Mouse (Mus musculus) right cerebral cortex, postnatal 14 days (tissue): Measurements from ENCODE around the gene Dgkh.
A peak's percentile ranks its signal among the peaks of the same experiment; 100 is the strongest.

Experiments used
- DNase-seq: peaks from one replicate; pipeline ENCODE4 v3.0.0; 2022

Dgkh gene

DNA sequence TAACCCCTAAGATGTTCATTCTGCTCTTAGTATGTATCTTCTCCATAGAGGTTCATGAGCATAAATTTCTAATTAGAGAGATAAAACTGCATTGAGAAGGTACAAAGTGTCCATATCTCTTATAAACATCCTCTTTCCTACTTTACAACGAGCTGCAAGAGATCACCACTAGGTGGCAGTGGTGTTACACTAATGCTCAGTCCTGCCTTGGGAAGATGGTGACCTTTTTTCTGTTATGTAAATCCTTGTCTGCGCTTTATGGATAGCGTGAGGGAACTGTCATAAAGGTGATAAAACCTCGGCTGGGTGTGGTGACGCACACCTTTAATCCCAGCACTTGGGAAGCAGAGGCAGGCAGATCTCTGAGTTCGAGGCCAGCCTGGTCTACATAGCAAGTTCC is 64.3 kb downstream of the Dgkh start:
- peak; percentile 79 for DNase-seq

DNA sequence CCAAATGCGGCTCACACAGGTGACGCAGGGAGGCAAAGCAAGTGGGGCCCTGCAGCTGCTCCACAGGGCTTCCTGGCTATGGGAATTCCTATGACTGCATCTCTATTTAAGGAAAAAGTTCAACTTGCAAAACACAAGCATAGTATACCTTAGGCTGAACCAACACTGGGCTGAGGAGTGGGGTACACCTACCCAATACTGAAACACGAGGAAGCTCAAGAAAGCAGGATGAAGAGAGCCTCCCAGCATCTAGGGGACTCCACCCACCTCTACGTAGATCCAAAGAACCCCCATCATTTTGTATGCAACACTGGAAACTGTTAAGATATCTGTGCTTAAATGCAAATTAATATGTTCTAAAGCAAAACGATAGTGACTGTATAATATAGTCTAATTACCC is 64.8 kb downstream of the Dgkh start:
- DNase-seq: no peak

DNA sequence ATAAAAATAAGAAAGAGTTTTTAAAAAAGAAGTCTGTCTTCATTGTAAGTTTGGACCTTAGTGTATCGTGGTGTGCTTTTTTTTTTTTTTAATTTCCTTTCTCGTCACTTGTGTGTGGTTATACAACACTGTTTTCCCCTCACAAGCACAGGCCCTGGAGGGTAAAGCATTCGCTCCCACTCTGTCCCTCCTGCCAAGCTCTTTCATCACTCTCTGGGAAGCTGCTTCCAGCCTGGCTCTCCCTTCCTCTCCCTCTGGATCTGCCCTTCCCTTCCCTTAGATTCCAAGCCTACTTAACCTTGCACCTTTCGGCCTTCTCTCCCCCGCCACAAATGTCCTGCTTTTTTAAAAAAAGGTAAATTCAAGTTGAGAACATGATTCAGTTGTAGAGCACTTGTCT is 69.9 kb downstream of the Dgkh start:
- DNase-seq: no peak

DNA sequence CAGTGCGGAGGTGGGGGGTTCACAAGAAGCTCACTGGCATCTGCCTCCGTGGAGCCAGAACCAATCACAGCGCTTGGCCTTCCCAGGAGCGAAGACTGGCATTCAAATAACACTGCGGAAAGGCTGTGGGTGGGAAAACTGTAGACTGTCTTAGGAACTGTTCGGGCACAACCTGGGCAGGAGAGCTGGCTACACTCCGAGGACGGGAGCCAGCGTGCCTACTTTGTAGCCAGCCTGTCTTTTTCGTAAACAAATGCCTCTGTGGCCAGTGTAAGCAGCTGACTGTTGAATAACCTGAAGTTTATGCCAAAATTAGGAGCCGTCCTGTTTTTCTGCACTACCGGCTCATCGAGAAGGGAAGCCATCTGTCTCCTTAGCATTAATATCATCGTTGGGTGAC is 71.1 kb downstream of the Dgkh start:
- no peak for DNase-seq

DNA sequence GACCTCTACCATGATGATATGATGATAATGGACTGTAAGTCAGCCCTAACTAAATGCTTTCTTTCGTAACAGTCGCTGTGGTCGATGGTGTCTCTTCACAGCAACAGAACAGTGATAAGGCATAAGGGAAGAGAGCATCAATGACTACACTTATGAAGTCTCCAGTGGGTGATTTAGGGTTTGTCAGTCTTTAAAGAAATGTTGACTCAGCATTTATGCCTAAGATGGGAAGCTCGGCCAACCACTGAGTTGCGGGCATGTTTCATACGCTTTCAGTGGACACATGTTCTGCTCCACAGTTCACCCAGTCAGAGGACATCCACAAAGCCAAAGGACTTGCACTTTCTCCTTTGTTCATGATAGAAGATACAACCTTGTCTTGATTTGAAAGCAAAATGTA is 73.9 kb downstream of the Dgkh start:
- DNase-seq: no peak

DNA sequence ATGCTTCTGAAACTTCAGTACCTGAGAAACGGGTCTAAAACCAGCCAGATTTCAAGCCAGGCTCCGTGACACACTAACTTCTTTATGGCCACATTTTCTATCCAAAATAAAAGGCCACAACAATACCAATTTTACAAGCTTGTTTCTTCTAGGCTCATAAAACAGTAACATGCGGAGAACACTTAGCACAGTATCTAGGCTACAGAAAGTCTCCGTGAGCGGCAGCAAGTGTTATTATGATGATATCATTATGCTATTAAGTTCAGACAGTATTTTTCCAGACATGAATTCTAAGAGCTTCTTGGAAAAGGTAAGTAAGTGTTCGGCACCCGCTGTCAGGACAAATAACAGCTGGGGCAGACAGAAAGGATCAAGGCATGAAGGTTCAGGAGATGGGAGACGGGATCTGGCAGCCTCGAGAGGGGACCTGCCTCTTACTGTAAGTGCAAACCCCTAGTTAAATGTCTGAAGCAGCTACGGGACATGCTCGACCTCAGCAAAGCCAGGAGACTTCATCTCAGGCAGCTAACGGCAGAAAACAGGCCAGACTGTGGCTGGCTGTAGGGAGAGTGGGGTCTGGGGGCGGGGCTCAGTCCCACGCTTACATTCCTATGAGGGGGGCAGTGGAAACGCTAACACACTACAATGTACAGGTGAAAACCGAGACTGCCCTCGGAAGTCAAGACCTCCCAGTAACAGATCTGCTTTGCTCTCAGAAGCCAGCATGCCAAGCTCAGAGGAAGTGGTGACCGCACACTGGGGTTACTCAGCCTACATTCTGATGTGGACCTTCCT is 75.5 kb downstream of the Dgkh start:
- no peak for DNase-seq

DNA sequence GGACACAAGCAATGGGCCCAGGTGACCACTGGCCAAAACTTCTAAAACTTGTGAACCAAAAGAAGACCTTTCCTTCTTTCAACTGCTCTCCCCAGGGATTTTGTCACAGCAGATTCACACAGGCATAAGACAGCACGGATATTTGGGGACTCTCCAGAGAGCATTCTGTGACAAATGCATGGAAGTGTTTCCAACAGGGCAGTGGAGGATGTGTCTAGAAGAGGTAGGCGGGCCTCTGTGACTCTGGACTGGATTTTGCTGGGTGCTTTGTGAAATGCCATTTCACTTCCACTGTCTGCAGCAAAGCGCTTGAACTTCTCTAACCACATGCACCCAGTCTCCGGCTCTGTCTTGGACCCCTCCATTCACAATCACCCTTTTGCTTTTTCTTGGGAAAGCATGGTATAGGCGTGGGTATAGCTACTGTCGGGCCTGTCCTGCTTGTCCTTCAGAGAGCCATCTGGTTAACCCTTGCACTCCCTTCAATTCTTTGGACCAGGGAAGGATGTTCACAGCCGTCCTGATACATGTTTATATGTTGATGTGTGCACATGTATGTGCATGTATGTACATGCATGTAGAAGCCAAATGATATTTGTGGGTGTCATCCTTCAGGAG is 77.5 kb downstream of the Dgkh start:
- DNase-seq: no peak

DNA sequence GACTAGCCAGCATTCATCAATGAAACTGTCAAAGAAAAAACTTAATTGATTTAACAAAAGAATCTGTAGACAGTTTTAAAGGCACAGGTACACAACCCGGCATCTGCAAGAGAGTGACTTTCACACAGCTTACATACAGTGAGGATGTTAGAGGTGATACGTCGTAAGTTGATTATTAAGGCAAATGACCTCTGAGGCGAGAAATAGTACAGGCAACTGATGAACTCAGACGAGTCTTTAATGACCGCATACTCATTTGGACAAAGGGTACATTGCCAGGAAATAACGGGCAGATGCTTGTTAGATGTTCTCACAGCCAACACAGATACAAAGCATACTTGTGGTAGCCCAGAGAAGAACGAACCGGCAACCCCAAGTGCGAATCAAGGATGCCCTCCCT is 78.4 kb downstream of the Dgkh start:
- DNase-seq: no peak

DNA sequence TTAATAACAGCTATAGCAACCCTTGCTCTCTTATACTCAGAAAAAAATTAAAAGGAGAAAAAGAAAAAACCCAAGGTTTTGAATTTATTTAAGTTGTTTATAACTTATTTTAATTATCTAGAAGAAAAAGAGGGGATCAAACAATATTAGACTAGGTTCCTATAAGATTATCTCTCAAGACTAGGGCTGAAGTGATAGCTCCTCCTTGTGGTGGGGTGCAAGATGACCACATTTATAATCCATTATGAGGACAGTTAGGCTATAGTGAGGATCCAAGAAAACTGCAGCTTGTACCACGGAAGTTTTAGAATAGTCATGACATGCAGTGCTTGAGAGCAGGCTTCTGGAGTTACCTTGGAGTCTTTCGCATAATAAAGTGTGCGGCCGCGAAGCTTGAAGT is 79.2 kb downstream of the Dgkh start:
- DNase-seq: no peak

DNA sequence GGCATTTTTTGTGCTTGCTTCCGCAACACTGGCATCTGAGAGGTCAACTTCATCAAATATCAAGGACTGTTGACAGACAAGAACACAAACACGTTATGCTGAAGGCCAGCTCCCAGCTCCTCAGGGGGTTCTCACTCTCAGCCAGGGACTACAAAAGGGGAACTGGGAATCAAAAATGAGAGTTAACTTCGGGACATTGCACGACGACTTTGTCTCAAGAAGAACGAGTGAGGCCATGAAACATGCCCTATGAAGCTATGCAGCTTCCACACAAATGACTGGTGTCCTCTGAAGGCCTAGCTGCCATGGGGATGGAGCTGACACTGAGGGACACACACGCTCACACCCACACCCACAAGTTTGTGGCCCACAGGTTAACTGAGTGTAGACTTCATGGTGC is 80.9 kb downstream of the Dgkh start:
- no peak for DNase-seq

DNA sequence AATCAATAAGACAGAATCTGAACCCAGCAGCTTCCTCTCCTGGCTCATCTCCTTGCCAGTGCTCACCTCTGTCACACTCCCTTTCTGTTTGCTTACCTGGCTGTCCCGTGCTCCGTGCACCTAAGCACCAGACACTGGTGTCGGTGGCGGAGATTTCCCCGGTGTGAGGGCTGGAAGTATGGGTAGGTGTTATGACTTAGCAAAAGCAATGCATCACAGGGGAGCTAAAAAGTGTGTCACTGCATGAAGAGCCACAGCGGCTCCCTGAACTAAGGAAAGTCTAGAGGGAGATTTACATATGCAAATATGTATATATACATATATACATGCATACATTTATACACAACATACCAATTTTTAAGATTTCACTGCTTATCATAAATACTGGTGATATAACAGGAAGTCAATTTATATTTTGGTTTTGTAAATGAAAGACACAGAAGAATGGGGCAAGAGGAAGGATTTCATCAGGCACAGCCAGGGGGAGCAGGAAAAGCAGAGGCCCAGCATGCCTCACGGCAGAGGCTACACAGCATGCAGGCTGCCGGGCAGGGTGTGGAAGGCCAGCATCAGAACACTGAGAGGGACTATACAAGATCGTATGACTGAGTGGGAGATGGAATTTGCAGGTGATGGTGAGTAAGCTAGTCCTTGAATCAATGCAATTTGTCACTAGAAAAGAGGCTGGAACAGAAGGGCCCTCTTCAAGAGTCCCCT is 82.0 kb downstream of the Dgkh start:
- no peak for DNase-seq

DNA sequence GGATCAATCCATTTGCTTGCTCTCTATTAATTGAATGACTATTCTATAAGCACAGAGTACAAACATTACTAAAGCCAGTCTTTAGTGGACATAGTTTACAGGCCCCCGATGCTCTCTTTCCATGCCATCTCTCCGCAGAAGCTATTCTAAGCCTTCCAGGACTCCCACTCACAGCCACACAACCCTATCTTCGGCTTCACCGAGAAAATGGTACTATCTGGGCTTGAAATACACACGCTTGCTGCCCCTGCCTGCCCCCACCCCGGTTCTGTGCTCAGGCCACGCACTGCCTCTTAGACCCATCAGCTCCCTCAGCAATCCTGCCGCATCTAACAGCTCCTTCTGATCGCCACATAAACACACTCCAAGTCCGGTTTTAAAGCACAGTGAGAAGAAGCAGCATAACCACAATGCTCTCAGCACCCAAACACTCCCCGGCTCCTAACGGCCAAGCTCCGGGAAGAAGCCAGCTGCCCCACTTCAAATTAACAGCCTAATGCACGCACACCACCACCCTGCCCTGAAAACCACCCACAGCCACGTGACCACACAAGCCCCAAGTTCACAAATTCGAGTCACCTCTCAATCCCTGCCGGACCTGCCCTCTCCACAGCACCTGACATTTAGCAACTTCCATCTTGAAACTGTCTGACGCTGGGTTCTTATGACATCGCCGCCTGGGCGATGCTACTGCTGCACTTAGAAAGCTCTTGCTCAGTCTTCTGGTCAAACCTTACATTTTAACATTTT is 82.9 kb downstream of the Dgkh start:
- no peak for DNase-seq

DNA sequence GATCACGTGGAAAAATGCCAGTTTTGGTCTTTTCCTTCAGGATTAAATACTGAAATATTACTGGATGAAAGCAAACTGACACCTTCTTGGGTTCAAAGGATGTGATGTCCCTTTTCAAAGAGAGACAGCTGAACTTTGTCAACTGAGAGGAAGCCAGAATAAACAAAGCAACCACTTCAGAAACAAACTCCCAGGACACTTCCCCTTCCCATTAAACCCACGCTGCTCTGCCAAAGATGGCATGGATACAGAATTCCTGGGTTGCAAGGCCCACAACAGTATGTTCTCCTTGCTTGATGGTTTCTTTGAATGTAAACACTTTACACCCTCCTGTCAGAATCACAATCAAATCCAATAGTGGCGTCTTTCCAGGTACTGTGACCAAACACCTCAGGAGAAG is 87.0 kb downstream of the Dgkh start:
- no peak for DNase-seq

DNA sequence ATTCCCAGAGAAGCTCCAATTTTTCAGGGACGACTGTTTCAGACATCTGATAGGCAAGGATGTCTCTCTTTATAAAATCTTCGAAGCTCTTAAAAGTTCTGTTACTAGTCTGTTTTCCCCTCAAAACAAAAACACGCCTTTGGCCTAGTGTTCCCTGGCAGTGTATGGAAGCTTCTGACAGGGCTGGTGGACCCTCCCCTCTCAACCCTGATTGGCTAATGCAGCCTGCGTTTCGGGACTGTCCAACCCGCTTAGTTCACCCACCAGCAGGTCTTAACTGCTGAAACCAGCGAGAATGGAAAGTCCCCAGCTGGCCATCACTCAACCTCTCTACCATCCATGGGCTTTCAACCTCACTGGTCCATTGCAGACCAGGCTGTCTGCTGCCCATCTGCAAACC is 91.3 kb downstream of the Dgkh start:
- no peak for DNase-seq

DNA sequence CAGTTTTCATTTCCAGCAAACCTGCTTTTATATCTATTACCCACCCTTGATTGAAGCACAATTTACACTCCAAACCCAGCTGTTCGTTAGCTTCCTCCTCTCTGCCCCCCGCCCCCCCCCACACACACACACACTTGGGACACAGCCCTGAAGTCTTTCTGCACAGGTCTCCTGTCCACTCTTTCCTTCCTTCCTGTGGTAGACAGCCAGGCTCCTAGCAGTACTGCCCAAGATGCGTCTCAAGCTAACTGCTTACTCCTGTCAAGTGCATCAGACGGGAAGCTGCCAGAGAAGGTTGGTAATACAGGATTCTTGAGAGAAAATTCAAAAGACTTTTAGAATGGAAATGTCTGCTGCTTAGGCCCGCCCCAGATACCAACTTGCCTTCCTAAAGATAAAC is 92.9 kb downstream of the Dgkh start:
- no peak for DNase-seq

DNA sequence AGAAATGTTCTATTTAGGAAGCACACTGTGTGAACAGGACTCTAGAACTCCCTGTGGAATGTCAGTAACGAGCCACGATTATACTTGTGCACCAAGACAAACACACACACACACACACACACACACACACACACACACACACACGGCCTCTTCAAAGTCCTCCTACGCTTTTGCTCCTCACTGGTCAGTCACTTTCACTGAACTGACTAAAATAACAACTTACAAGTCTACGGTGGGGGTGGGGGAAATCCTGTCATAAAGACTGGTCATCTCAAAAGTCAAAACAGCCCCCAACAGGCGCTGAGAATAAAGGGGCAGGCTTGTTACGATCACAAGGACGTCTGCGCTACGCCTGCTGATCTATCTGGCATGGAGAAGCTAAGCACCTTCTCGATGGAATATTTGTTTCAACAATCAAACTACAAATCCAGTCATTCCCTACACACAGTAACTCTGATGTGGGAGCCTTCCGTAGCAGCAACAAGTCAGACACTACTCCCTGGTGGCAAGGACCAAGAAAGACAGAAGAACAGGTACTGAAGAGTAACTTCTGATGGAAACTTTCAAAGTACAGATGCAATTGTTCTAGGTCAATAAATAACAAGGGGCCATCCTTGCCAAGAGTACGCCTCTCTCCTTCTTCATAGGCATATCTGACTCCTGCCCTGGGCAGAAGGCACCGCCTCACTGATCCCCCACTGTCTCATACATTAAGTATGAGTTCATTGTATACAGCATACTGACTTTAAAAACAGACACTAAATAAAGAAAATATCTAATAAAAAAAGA is 96.8 kb downstream of the Dgkh start:
- DNase-seq: no peak

DNA sequence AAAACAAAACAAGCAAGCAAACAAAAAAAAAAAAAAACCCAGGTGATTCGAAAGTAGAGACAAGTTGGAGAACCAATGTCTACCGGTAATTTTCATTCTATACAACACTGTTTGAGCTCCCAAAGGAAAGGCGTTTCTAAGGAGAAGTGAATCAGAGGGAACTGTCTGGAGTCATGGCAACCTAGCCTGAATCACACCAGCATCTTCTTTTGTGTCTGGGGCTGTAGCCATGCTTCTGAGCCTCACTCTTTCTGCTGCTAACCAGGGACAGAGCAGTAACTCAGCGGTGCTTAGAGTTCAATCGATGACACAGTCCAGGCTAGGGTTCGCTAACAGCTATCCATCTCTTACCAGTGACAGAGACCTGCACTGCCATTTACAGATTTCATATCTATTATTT is 99.8 kb downstream of the Dgkh start:
- DNase-seq: no peak

DNA sequence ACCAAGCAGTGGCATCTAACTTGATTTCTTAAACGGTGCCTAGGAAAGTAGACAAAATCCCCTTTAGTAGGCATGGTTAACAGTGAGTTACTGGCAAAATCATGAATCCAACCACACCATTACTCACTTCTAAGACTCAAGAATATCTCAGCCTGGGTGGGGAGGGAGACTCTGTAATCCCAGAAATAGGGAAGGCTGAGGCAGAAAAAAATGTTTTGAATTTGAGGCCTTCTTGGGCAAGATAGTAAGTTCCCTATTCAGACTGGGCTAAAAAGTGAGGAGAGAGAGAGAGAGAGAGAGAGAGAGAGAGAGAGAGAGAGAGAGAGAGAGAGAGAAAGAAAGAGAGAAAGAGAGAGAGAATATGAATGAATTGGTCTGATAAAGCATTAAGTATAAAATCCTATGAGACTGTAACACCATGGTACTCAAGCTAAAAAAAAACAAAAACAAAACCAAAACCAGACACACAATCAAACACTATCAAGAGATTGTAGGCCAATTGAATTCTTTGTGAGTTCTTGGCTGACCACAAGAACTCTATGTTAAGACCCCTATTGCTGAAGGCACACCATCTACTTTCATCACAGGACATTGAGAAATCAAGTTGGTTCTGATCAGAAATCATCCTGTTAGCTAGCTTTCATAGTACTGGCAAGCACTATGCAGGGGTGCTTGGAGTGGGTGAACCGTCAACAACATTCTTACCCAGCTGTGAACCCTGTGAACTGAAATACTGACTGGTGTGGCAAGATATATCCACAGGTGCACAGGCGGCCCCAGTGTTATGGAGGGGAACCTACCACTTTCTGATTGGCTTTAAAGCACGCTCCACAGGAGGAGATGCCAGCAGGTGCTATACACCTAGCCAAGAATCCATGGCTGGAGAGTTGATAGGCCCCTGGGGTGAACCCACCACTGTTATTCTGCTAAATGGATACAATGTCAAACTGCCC is 101.4 kb downstream of the Dgkh start:
- DNase-seq: no peak

DNA sequence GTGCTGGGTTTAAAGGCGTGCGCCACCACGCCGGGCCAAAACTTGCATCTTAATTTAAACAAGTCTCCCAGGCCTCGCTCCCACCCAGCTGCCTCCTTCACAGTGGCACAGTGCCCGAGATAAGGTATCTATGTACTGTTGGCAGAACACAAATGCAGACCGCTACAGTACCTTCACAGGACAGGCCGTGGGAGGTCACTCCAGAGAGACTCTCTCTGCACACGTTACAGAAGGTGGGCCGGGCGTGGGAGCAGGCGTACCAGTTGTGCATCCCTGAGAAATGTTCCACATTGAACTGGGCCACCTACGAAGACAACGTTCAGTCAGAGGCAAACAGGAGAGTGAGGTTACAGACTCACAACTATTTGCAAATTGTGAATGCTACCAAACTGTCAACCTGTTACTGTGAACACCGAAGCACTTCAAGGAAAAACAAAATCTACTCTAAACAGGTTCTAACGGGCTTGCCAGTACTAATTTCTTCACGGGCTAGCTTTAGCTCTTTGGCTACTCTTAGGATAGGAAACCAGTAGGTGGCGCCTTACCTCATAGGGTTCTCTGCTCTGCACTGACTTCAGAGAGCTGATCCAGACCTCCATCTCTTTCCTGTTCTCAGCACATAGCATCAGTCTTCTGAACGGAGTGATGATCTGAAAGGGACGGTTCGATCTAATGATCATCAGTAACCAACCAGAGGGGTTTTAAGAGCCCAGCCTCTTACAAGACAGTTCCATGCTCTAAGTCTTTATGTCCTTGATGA is 104.9 kb downstream of the Dgkh start:
- DNase-seq: peak; percentile 29

DNA sequence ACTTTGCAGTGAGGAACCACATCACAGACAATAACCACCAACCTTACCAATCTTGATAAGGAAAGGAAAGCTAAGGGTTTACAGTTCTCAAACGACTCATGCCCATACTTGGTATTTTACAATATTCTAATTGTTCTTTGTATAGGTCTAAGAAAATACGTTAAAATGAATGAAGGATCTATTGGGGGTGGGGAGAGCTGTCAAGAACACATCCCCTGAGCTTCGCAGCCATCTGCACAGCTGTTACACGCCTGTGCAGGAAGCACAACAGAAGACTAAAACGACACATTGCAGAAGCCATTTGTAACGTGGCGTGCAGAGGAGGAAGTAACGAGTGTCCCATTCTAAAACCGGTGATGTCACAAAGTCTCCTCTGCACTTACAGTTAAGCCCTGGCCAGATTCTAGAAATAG is 113.7 kb downstream of the Dgkh start:
- DNase-seq: no peak

DNA sequence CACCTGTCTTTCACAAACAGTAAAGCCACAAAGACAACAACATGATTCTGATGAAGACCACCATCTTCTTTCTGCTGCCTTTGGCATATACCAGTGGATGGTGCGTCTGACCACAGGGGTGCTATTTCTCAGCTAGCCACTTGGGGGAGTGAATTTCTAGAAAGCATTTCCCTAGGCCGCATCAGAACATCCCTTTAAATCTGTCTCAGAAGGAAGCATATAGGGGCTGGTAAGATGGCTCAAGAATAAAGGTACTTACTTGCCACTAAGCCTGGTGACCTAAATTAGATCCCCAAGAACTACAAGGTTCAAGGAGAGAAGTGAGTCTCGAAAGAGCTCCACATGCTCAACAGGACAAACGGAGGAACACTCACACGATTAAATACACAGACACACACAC is 119.0 kb downstream of the Dgkh start:
- no peak for DNase-seq
